Mouse (Mus musculus): ENCODE data around the gene Fut8. TPM values are rescaled to one million over a fixed set of nuclear protein-coding genes. Genes with fewer than 3 reads are reported as not detected.

Fut8 gene
- total and polyA plus RNA-seq, 3 experiments: 60.6 to 124 (median 86.0) TPM

- in situ Hi-C loops (cut with MboI; ENCODE audit: low pct_ligation_motif_present, low pct_unique_long_range_greater_than_20kb, low sequenced_read_pairs): no loop called here
- H3K27ac ChIP-seq (ENCODE audit: insufficient read depth, low read depth): no peak overlapping the region
- H3K9ac ChIP-seq (ENCODE audit: insufficient read depth, low read depth): no peak overlapping the region
- TF ChIP-seq RAD21 (IDR thresholded peaks at IDR 0.05; ENCODE audit: low read depth, low read length) (no peak), NRF1 (IDR thresholded peaks at IDR 0.05; ENCODE audit: low read depth, low read length) (no peak), GABPA (IDR thresholded peaks at IDR 0.05; ENCODE audit: insufficient replicate concordance, low read depth, low read length) (no peak), ETS1 (conservative IDR thresholded peaks at IDR 0.05; ENCODE audit: low read depth, low read length) (no peak), MAFK (IDR thresholded peaks at IDR 0.05; ENCODE audit: insufficient replicate concordance, low read length) (no peak), POLR2A (IDR thresholded peaks at IDR 0.05; ENCODE audit: low read depth, low read length) (no peak), MYC (IDR thresholded peaks at IDR 0.05; ENCODE audit: low read depth, low read length) (no peak), KAT2A (IDR thresholded peaks at IDR 0.05; ENCODE audit: insufficient replicate concordance, low read length) (no peak), ZC3H11A (IDR thresholded peaks at IDR 0.05; ENCODE audit: low read depth, low read length) (no peak), USF1 (IDR thresholded peaks at IDR 0.05; ENCODE audit: low read depth, low read length) (no peak), HCFC1 (IDR thresholded peaks at IDR 0.05; ENCODE audit: low read depth, low read length) (no peak), TBP (conservative IDR thresholded peaks at IDR 0.05; ENCODE audit: low read depth, low read length) (no peak), TCF12 (IDR thresholded peaks at IDR 0.05; ENCODE audit: low read depth, low read length) (no peak), POLR2AphosphoS2 (IDR thresholded peaks at IDR 0.05; ENCODE audit: low read depth, low read length) (no peak), RCOR1 (conservative IDR thresholded peaks at IDR 0.05; ENCODE audit: low read depth, low read length) (no peak), ZMIZ1 (IDR thresholded peaks at IDR 0.05; ENCODE audit: low read depth, low read length) (no peak), UBTF (IDR thresholded peaks at IDR 0.05; ENCODE audit: low read depth, low read length) (no peak), E2F4 (IDR thresholded peaks at IDR 0.05; ENCODE audit: insufficient replicate concordance, low read depth, low read length) (no peak), SMC3 (IDR thresholded peaks at IDR 0.05; ENCODE audit: low read depth, low read length) (no peak), ZKSCAN1 (IDR thresholded peaks at IDR 0.05; ENCODE audit: borderline replicate concordance, low read depth, low read length) (no peak)
- peaks cover 7 to 43% of the 10 kb centered on the region in 2 experiments for H3K36me3 ChIP-seq (replicated peaks in 1 of 2; ENCODE audit: control insufficient read depth in 1 of 2, insufficient read depth in 1 of 2, low read length in 1 of 2)
- no peak overlapping the region for H3K4me2 ChIP-seq (ENCODE audit: insufficient read depth, low read depth, poor library complexity, severe bottlenecking)
- no peak overlapping the region for H3K4me3 ChIP-seq (replicated peaks in 1 of 3; ENCODE audit: low read depth in 2 of 3, low read length in 2 of 3, poor library complexity in 1 of 3)
- H3K79me2 ChIP-seq (replicated peaks; ENCODE audit: control insufficient read depth, extremely low read depth, insufficient read depth, poor library complexity, severe bottlenecking): no peaks in the 10 kb centered on the region
- no peak for DNase-seq (ENCODE audit: extremely low read depth)
- H3K4me1 ChIP-seq (ENCODE audit: control insufficient read depth in 1 of 2, insufficient read depth in 2 of 2): peaks cover 0 to 10% of the 10 kb centered on the region in 2 experiments; a peak in 1 of 4 replicates
- dilution Hi-C loops (cut with MboI; ENCODE audit: extremely low pct_ligation_motif_present, extremely low pct_unique_long_range_greater_than_20kb, low sequenced_read_pairs): no loop called here
- H3K27me3 ChIP-seq (replicated peaks): no peaks in the 10 kb centered on the region
- no peaks in the 10 kb centered on the region for H3K9me3 ChIP-seq (replicated peaks; ENCODE audit: low read length)
These were observed 198.8 kb downstream of the Fut8 start for GRCm38 (mm10) chr12:77436733-77437132.

GRCm38 (mm10) chr12:77450816-77451215 lies 212.9 kb downstream of the Fut8 start:
- dilution Hi-C loops (cut with MboI; ENCODE audit: extremely low pct_ligation_motif_present, extremely low pct_unique_long_range_greater_than_20kb, low sequenced_read_pairs): no loop called here
- TF ChIP-seq SIN3A (IDR thresholded peaks at IDR 0.05; ENCODE audit: low read length) (no peak), CHD2 (IDR thresholded peaks at IDR 0.05; ENCODE audit: low read length) (no peak), RAD21 (IDR thresholded peaks at IDR 0.05; ENCODE audit: low read depth, low read length) (no peak), RCOR1 (conservative IDR thresholded peaks at IDR 0.05; ENCODE audit: low read depth, low read length) (no peak), JUN (IDR thresholded peaks at IDR 0.05; ENCODE audit: insufficient read depth, low read depth, low read length) (no peak), CTCF (conservative IDR thresholded peaks at IDR 0.05 in 1 of 2, IDR thresholded peaks at IDR 0.05 in 1 of 2; ENCODE audit: low read depth in 2 of 2, low read length in 2 of 2) (no peak)
- peaks cover 25 to 61% of the 10 kb centered on the region in 2 experiments for H3K36me3 ChIP-seq (replicated peaks in 1 of 2; ENCODE audit: control insufficient read depth in 1 of 2, insufficient read depth in 1 of 2, low read length in 1 of 2)

More at GRCm38 (mm10) chr12:77450816-77451215, 212.9 kb downstream of the Fut8 start:
- Histone ChIP-seq H3K79me2 (replicated peaks; ENCODE audit: control insufficient read depth, extremely low read depth, insufficient read depth, poor library complexity, severe bottlenecking) (no peaks in the 10 kb centered on the region), H3K4me3 (replicated peaks in 1 of 3; ENCODE audit: low read depth in 2 of 3, low read length in 2 of 3, poor library complexity in 1 of 3) (no peak overlapping the region), H3K9me3 (replicated peaks; ENCODE audit: low read length) (no peaks in the 10 kb centered on the region), H3K27ac (ENCODE audit: insufficient read depth, low read depth) (no peak overlapping the region), H3K4me2 (ENCODE audit: insufficient read depth, low read depth, poor library complexity, severe bottlenecking) (no peak overlapping the region), H3K9ac (ENCODE audit: insufficient read depth, low read depth) (no peak overlapping the region), H3K27me3 (replicated peaks) (no peaks in the 10 kb centered on the region), H3K4me1 (ENCODE audit: control insufficient read depth in 1 of 2, insufficient read depth in 2 of 2) (peaks cover 0 to 11% of the 10 kb centered on the region in 2 experiments; a peak in 2 of 4 replicates)
- in situ Hi-C loops (cut with MboI; ENCODE audit: low pct_ligation_motif_present, low pct_unique_long_range_greater_than_20kb, low sequenced_read_pairs): no loop called here
- no peak for DNase-seq (ENCODE audit: extremely low read depth)

All from CH12.LX (cell line).